Mouse (Mus musculus) splenic B cell, adult 2 months (primary cell): ENCODE measurements at regions not wholly inside any gene's neighbourhood (a gene's known extent, or its start where the extent isn't known, plus 50 kb on each side); places are given as distances from the start of the nearest gene placed in this dataset.

Experiments used
- DNase-seq: peaks from one replicate; pipeline ENCODE4 v3.0.0-alpha.2; 2011; ENCODE audit warnings: low read depth, low spot score
- H3K27me3 ChIP-seq: 2 replicates; pipeline ENCODE4 v1.6.1; 2012; ENCODE audit warnings: mild to moderate bottlenecking, low read length, moderate library complexity, mixed read lengths; ENCODE audit not compliant: control insufficient read depth, poor library complexity, insufficient read depth, severe bottlenecking
- H3K36me3 ChIP-seq: 2 replicates; pipeline ENCODE4 v1.6.1; 2012; ENCODE audit warnings: mild to moderate bottlenecking, low read length, moderate library complexity, mixed read lengths; ENCODE audit not compliant: control insufficient read depth, poor library complexity, insufficient read depth, severe bottlenecking

DNA sequence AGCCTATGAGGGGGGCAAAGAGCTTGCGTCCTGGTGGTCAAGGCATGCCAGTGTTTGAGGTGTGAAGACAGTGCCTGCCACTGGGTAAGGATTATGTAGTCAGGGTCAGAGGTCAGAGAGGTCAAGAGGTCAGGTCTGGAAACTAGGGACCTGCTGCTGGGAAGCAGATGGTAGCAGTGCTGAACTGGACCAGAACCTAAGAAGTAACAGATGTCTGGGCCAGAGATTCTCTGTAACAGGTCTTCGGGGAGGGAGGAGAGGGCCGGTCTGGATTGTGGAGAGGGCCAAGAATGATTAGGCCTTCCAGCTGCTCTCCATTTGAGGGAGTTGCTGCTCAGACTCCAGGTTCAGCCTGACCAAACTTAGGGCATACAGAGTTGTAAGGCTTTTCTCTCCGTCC is 174.4 kb downstream of the Matn1 start:
- DNase-seq: no peak
- Histone ChIP-seq H3K27me3 (no peaks in the 10 kb centered on the region), H3K36me3 (no peaks in the 10 kb centered on the region)

DNA sequence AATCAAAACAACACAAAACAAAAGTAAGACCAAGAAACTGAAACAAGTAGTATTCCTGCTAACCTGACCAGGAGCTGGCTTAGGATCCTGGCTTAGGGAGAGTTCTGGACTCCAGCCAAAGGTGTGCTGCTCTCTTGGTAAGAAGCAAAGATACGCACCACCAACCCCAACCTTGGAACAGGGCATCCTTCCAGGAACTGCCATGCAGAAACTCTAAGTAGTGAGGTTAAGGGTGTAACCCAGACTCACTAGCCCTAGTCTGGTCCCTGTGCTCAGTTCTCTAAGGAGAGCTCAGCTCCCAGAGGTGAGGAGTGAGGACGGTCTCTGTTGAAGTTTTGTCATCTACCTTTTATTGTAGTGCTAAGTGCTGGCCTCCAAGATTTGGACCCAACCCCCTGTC is 175.4 kb downstream of the Matn1 start:
- no peak for DNase-seq
- no peaks in the 10 kb centered on the region for H3K27me3 ChIP-seq
- H3K36me3 ChIP-seq: no peaks in the 10 kb centered on the region

DNA sequence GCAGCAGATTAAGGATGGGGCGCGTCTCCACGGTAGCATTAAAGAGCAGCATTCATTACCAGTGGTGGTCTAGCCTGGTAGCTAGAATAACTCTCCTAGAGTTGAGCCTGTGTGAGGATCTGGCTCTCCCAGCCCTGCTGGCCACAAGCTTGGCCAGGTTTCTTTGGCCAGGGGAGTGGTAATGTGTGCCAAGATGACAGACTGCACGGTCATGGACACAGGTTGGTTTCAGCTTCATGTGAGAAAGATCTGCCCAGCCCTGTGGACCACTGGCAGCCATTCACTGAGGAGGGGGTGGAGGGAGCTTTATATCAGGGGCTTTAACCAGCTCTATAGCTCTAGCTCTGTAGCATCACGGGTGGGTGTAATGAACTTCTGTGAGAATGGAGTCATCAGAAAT is 176.5 kb downstream of the Matn1 start:
- no peak for DNase-seq
- no peaks in the 10 kb centered on the region for H3K36me3 ChIP-seq
- H3K27me3 ChIP-seq: no peaks in the 10 kb centered on the region

DNA sequence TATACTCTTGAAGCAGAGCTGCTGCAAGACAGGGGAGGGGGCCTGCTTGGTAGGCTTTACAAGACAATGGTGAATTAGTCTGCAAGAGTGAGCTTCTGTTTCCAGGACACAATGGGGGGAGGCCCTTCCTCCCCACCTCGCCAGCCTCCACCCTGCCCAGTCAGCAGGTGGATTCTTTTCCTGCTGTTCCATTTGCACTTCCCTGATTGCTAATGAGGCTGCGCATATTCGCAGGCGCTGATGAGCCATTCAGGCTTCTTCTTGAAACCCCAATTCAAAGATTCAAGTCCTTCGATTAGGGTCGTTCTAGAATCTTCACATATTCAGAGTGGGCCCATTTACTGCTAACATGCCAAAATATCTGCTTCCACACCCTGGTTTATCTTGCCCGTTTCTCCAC is 181.8 kb downstream of the Matn1 start:
- no peaks in the 10 kb centered on the region for H3K36me3 ChIP-seq
- DNase-seq: no peak
- no peaks in the 10 kb centered on the region for H3K27me3 ChIP-seq

DNA sequence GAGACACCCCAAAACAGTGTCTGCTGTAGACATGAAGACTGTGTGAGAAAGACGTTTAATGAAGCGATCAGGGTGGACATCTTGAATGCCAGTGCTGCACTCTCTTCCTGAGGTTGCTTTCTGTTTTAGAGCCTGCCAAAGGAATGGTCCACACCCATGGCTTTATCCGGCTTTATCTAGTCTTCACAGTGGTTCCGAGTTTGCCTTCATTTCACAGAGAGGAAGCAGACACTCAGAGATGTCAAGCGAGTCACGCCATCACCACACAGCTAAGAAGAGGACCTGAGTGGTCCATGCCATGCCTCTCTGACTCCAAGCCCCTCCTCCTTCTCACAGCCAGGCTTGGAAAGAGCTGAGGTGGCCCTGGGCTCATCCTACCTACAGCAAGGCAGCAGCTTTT is 182.7 kb downstream of the Matn1 start:
- H3K36me3 ChIP-seq: no peaks in the 10 kb centered on the region
- no peaks in the 10 kb centered on the region for H3K27me3 ChIP-seq
- no peak for DNase-seq

DNA sequence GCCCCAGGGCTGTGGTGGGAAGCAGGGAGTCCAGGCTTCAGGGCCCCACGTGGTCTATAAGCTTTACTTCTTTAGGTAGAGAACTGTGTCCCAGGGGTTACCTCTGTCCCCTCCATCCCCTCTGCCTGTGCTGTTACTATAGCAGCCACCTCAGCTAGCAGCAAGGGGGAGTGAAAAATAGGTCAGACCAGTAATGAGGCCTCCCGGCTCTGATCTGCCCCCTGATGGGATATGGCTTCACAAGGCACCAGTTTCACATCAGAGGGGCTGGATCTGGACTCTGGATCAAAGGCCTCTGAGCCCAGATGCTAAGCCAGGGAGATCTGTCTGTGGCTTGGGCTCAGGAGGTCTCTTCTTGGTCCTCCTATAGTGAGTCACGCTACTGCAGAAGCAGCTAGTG is 184.5 kb downstream of the Matn1 start:
- no peak for DNase-seq

DNA sequence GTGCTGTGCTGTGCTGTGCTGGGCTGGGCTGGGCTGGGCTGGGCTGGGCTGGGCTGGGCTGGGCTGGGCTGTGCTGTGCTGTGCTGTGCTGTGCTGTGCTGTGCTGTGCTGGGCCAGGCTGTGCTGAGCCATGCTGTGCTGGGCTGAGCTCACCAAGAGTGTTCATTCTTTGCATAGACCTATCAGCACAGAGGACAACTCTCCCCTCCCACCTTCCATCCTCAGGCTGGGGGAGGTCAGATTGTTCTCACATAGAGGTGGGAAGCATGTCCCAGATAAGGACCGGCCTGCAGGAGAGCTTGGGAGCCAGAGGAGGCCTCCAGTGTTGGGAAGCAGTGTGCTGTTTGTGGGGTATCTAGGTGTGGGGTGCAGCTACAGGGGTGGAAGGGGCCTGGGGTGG is 188.0 kb downstream of the Matn1 start:
- H3K27me3 ChIP-seq: no peaks in the 10 kb centered on the region
- H3K36me3 ChIP-seq: no peaks in the 10 kb centered on the region

More for the DNA sequence above, 184.5 kb downstream of the Matn1 start:
- no peaks in the 10 kb centered on the region for H3K27me3 ChIP-seq
- no peaks in the 10 kb centered on the region for H3K36me3 ChIP-seq

DNA sequence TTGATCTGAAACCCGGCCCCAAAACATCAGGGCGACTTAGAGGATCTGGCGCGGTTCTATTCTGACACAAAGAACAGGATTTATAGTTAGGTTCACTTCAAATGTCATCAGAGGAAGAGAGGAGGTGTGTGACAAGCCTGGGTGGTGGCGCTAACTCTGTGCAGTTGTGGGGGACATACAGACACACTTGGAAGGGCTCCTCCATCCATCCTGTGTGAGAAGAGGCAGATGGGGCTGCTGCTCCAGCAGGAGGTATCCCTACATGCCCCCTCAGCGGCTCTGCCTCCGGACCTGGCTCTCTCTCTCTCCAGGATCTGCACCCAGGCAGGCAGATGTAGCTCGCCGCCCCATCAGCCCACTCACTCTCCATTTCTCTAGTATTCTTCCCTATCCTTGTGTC is 188.6 kb downstream of the Matn1 start:
- Histone ChIP-seq H3K36me3 (no peaks in the 10 kb centered on the region), H3K27me3 (no peaks in the 10 kb centered on the region)
- no peak for DNase-seq

More for the DNA sequence above, 188.0 kb downstream of the Matn1 start:
- no peak for DNase-seq

DNA sequence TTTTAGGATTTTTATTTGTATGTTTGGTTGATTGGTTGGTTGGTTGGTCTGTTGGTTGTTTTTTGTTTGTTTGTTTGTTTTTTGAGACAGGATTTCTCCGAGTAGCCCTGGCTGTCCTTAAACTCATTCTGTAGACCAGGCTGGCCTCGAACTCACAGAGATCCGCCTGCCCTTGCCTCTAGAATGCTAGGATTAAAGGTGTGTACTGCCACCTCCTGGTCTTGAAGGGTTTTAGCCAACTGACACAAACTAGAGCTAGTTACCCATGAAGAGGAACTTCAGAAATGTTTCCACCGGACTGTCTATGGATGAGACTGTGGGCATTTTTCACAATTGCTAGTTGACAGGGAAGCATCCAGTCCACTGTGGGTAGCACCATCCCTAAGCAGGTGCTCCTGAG is 191.7 kb downstream of the Matn1 start:
- no peaks in the 10 kb centered on the region for H3K36me3 ChIP-seq
- H3K27me3 ChIP-seq: no peaks in the 10 kb centered on the region
- DNase-seq: no peak

DNA sequence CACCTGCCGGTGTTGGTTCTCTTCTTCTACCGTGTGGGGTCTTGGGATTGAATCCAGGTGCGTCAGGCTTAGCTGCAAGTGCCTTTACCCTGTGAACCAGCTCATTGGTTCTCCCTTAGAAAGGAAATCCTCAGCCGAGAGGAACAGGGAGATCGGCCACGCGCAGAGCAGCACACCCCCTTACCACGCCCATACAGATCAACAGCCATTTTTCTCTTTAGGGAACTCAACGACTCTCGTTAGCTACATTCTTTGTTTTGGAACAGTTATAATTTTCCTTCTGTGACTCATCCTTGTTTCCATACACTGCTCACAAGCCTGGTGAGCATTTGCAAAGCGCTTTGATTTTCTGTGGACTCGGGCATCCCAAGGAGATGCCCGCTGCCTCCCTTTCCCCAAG is 194.7 kb downstream of the Matn1 start:
- DNase-seq: no peak

DNA sequence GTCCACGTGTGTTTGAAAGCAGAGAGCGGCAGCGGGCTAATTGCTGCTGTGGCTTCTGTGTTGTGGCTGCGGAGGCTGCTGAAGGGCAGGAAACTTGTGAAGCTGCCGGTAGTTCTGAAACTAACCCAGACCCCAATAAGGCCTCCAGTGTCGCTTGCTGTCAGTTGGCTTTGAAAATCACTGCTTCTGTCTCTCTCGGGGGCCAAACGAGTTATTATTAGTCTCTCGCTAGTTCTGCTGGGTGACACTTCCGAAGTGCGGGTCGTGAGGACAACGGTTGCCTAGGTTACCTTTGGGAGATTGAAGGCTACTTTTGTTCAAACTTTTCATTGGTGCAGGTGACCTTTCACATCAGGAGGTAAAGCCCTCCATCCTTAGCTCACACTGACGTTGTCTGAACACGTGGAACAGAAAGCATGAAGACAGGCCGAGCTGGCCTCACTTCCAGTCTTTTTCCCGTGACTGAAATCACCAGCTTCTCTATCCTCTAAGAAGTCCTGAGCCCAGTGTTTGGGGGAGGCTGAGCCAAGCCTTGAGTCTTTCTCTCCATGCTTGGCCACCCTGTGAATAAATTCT is 197.8 kb downstream of the Matn1 start:
- Histone ChIP-seq H3K27me3 (no peaks in the 10 kb centered on the region), H3K36me3 (no peaks in the 10 kb centered on the region)
- DNase-seq: no peak

More for the DNA sequence above, 194.7 kb downstream of the Matn1 start:
- Histone ChIP-seq H3K36me3 (no peaks in the 10 kb centered on the region), H3K27me3 (no peaks in the 10 kb centered on the region)

DNA sequence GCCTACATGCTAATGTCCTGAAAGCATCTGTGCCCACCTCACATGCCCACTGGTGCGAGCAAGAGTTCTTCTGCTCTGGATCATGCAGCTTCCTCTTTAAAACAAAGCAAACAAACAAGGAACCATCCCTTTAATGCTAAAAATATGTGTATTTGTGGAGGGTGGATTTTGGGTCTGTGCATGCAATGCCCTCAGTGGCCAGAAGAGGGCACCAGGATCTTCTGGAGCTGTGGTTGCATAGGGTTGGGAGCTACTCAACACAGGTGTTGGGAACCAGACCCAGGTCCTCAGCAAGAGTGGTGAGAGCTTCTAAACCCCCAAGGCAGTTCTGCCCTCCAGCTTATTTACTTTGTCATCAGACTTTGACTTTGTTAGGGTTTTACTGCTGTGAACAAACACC is 201.3 kb downstream of the Matn1 start:
- peak; percentile 44 for DNase-seq
- Histone ChIP-seq H3K27me3 (no peaks in the 10 kb centered on the region), H3K36me3 (no peaks in the 10 kb centered on the region)

DNA sequence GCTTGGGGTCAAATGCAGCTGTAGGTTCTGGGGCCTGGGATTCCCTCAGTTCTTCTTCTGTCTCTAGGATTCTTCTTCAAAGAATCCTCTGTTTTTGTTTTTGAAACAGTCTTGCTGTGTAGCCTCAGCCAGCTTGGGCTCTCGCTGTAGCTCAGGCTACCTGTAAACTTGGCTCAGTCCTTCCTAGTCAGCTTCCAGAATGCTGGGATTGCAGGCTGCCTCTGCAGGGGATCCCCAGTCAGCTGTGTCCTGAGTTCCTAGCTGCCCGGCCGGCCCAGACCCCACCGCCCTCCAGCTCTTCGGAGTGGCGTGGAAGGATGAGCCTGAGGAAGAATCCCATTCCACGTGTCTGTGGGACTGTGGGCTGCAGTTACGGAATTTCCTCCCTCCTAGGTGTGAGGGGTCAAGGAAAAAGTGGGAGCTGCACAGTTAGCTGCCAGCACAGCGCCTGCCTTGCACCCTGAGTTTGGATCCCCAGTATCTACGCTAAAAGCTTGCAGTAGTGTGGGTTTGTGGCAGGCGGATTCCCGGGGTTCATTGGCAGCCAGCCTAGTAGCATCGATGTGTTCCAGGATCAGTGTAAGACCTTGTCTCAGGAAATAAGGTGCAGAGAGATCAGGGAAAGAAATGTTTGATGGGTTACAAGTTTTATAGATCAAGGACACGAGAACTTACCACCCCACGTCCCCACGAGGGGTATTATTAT is 204.0 kb downstream of the Matn1 start:
- H3K36me3 ChIP-seq: no peaks in the 10 kb centered on the region
- no peak for DNase-seq
- H3K27me3 ChIP-seq: no peaks in the 10 kb centered on the region

DNA sequence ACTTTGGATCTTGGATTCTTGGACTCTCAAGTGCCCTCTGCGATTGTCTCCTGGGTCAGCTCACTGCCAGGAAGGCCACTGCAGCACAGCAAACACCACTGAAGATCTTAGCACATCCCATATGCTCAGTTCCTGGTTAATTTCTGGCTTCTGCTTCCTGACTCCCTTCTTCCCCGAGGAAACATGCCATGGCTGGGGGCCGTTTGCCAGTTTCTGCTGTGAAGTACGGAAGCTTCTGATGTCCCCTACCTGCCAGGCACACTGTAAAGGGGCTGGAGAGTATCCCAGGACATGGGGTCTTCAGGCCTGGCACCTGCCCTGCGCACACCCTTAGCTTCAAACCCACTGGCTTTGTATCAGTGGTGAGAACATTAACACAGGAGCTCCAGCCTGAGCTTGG is 205.3 kb downstream of the Matn1 start:
- DNase-seq: no peak
- Histone ChIP-seq H3K27me3 (no peaks in the 10 kb centered on the region), H3K36me3 (no peaks in the 10 kb centered on the region)

DNA sequence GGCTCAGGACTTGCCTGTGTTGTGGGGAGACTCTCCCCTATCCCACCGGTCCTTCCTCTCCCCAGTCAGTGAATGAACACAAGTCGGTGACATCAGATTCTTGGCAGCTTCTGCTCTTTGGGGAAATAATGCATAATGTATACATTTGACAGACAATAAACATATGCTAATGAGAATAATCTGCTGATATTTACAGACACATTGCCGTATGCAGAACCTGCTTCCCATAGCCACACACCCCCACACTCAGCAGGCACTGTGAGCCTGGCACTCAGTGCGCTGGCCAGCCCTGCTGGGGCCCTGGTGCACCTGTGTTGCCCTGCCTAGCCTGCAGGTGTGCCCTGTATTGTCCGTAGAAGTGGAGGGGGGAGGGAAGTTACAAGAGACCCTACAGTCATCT is 215.5 kb downstream of the Matn1 start:
- Histone ChIP-seq H3K36me3 (no peaks in the 10 kb centered on the region), H3K27me3 (no peaks in the 10 kb centered on the region)
- DNase-seq: no peak

DNA sequence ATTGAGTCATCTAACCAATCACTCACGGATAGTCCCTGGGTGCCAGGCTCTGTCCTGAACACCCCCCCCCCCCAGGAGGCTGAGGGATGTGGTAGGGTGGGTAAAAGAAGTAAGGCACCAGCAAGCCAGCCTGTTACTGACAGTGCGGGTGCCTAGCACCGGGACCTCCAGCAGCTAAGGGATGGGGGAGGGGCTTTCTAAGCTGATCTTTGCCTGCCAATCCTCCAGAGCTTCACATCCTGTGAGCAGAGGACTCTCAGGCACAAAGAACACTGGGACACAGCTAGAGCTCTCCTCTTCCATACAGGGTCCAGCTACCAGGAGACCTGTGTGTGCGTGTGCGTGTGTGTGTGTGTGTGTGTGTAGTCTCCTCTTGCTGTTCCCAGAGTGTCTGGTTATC is 215.9 kb downstream of the Matn1 start:
- no peaks in the 10 kb centered on the region for H3K27me3 ChIP-seq
- H3K36me3 ChIP-seq: no peaks in the 10 kb centered on the region
- no peak for DNase-seq
